Mouse (Mus musculus): ENCODE results near the gene Atp6v0a4. TPM values are rescaled to one million over a fixed set of nuclear protein-coding genes. Genes with fewer than 3 reads are reported as not detected.

The Atp6v0a4 gene
- polyA plus RNA-seq, 1 experiment from 2014 or later: 0.34 TPM

- Histone ChIP-seq H3K4me3 (ENCODE audit: low read depth, low read length) (no peak overlapping the region), H3K9me3 (replicated peaks; ENCODE audit: control insufficient read depth, low read length) (no peaks in the 10 kb centered on the region; the same call in 1 of the 2 replicates), H3K9ac (ENCODE audit: low read depth, low read length) (no peak overlapping the region), H3K27me3 (ENCODE audit: control insufficient read depth, insufficient read depth, low read length) (no peaks in the 10 kb centered on the region), H3K36me3 (ENCODE audit: control insufficient read depth, insufficient read depth, low read length) (no peaks in the 10 kb centered on the region), H3K4me2 (no peak overlapping the region), H3K4me1 (ENCODE audit: control insufficient read depth, insufficient read depth, low read length) (no peaks in the 10 kb centered on the region; the same call in 1 of the 2 replicates), H3K27ac (ENCODE audit: low read depth, low read length) (no peak overlapping the region)
- ATAC-seq (replicated peaks; ENCODE audit: insufficient number of reproducible peaks, low FRiP score, low TSS enrichment): no peak
- WGBS (ENCODE audit: insufficient replicate concordance): 73% methylated on average over 2 of the region's 2 CpGs
Observed at GRCm38 (mm10) chr6:38064621-38065020, 59.8 kb downstream of the Atp6v0a4 start.

- WGBS (ENCODE audit: insufficient replicate concordance): 47% methylated on average over 5 of the region's 5 CpGs
- H3K27ac ChIP-seq (ENCODE audit: low read depth, low read length): no peak overlapping the region
- H3K36me3 ChIP-seq (ENCODE audit: control insufficient read depth, insufficient read depth, low read length): no peaks in the 10 kb centered on the region
- no peaks in the 10 kb centered on the region for H3K27me3 ChIP-seq (ENCODE audit: control insufficient read depth, insufficient read depth, low read length)
- H3K4me3 ChIP-seq (ENCODE audit: low read depth, low read length): no peak overlapping the region
- H3K9ac ChIP-seq (ENCODE audit: low read depth, low read length): no peak overlapping the region
- H3K9me3 ChIP-seq (replicated peaks; ENCODE audit: control insufficient read depth, low read length): no peaks in the 10 kb centered on the region; the same call in 1 of the 2 replicates
- no peaks in the 10 kb centered on the region for H3K4me1 ChIP-seq (ENCODE audit: control insufficient read depth, insufficient read depth, low read length)
- H3K4me2 ChIP-seq: no peak overlapping the region
- ATAC-seq (replicated peaks; ENCODE audit: insufficient number of reproducible peaks, low FRiP score, low TSS enrichment): no peak
Observed at GRCm38 (mm10) chr6:38058805-38059204, 65.6 kb downstream of the Atp6v0a4 start.

GRCm38 (mm10) chr6:38055471-38056330 lies 68.7 kb downstream of the Atp6v0a4 start:
- no peaks in the 10 kb centered on the region for H3K36me3 ChIP-seq (ENCODE audit: control insufficient read depth, insufficient read depth, low read length)
- ATAC-seq (replicated peaks; ENCODE audit: insufficient number of reproducible peaks, low FRiP score, low TSS enrichment): no peak
- no peaks in the 10 kb centered on the region for H3K4me1 ChIP-seq (ENCODE audit: control insufficient read depth, insufficient read depth, low read length)
- H3K4me2 ChIP-seq: no peak overlapping the region
- no peak overlapping the region for H3K4me3 ChIP-seq (ENCODE audit: low read depth, low read length)
- H3K9me3 ChIP-seq (replicated peaks; ENCODE audit: control insufficient read depth, low read length): no peaks in the 10 kb centered on the region
- no peaks in the 10 kb centered on the region for H3K27me3 ChIP-seq (ENCODE audit: control insufficient read depth, insufficient read depth, low read length)
- H3K27ac ChIP-seq (ENCODE audit: low read depth, low read length): no peak overlapping the region
- H3K9ac ChIP-seq (ENCODE audit: low read depth, low read length): no peak overlapping the region
- WGBS (ENCODE audit: insufficient replicate concordance): 75% methylated on average over 15 of the region's 15 CpGs

DNA sequence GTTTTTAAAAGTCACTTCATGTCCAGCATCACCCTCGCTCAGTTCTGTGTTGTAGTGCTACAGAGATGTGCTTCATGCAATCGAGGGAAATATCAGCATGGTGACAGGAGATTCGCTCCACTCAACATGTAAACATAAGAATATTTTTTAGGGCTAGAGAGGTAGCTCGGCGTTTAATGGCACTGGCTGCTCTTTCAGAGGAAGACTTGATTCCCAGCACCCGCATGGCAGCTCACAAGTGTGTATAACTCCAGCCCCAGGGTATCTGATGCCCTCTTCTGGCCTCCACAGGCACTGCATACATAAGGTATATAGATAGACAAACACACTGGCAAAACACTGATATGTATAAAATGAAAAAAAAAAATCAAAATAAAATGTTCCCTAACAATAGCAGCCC lies 74.8 kb downstream of the Atp6v0a4 start:
- Histone ChIP-seq H3K36me3 (ENCODE audit: control insufficient read depth, insufficient read depth, low read length) (no peaks in the 10 kb centered on the region), H3K9me3 (replicated peaks; ENCODE audit: control insufficient read depth, low read length) (no peaks in the 10 kb centered on the region), H3K4me1 (ENCODE audit: control insufficient read depth, insufficient read depth, low read length) (no peaks in the 10 kb centered on the region), H3K4me2 (no peak overlapping the region), H3K27ac (ENCODE audit: low read depth, low read length) (no peak overlapping the region), H3K4me3 (ENCODE audit: low read depth, low read length) (no peak overlapping the region), H3K27me3 (ENCODE audit: control insufficient read depth, insufficient read depth, low read length) (no peaks in the 10 kb centered on the region), H3K9ac (ENCODE audit: low read depth, low read length) (no peak overlapping the region)
- ATAC-seq (replicated peaks; ENCODE audit: insufficient number of reproducible peaks, low FRiP score, low TSS enrichment): no peak
- WGBS (ENCODE audit: insufficient replicate concordance): 86% methylated on average over 6 of the region's 6 CpGs

DNA sequence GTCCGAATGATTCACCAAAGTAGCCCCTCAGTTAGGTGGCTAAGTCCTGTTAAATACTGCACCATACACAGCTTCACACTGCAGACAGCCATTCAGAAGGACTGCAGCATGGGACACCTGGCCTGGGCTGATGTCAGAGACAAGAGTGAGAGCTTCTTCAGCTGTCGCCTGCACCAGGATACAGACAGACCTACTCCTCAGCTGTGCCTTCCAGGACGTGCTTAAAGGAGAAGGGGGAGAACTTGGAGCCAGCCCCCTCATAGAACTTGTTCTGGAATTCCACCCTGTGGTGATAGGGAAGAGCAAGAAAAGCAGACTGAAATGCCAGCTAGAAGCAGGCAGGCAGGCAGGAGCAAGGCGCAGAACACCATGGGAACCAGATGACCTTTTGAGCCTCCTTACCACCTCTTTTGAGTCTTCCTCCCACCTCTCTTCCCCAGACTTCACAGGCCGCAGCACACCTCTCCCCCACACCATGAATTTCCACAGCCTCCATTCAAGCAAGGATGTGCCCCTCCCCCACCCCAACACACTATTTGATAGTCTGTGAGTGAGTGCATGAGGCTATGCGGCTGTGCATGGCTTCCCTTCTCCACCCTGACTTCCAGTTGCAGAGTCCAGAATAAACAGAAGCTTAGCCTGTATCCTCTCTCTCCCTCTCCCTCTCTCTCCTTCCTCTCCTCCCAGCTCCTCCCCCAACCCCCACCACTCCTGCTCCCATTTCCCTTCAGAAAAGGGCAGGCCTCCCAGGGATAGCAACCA lies 75.4 kb downstream of the Atp6v0a4 start:
- Histone ChIP-seq H3K4me3 (ENCODE audit: low read depth, low read length) (no peak overlapping the region), H3K27me3 (ENCODE audit: control insufficient read depth, insufficient read depth, low read length) (no peaks in the 10 kb centered on the region), H3K27ac (ENCODE audit: low read depth, low read length) (no peak overlapping the region; the same call in 1 of the 2 replicates), H3K9me3 (replicated peaks; ENCODE audit: control insufficient read depth, low read length) (no peaks in the 10 kb centered on the region), H3K4me1 (ENCODE audit: control insufficient read depth, insufficient read depth, low read length) (no peaks in the 10 kb centered on the region), H3K9ac (ENCODE audit: low read depth, low read length) (0 out of 2 replicates have a peak overlapping the region, but pooled peaks have one; percentile 18), H3K36me3 (ENCODE audit: control insufficient read depth, insufficient read depth, low read length) (no peaks in the 10 kb centered on the region), H3K4me2 (no peak overlapping the region)
- 0 out of 2 replicates have a peak, but pooled peaks have one; percentile 52 for ATAC-seq (replicated peaks; ENCODE audit: insufficient number of reproducible peaks, low FRiP score, low TSS enrichment)
- WGBS (ENCODE audit: insufficient replicate concordance): 32% methylated on average over 6 of the region's 6 CpGs

DNA sequence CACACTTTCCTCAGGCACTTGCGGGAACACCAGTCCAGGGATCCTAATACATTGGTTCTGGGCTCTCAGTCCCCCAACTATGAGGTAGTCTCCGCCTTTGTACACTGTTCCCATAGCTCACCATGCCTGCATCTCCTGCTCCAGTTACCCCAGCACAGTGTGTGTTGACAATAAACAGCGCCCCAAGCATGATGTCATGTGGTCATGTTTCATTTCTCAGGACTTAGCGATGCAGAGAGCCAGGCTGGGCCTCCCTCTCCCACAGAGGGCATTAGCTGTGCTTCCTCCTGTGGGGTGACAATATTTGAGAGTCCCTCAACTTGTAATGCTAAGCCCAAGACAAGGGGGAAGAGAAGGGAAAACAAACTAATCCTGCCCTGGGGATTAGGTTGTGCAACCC lies 76.4 kb downstream of the Atp6v0a4 start:
- WGBS (ENCODE audit: insufficient replicate concordance): 76% methylated on average over 4 of the region's 4 CpGs
- Histone ChIP-seq H3K9me3 (replicated peaks; ENCODE audit: control insufficient read depth, low read length) (no peaks in the 10 kb centered on the region), H3K9ac (ENCODE audit: low read depth, low read length) (no peak overlapping the region), H3K36me3 (ENCODE audit: control insufficient read depth, insufficient read depth, low read length) (no peaks in the 10 kb centered on the region), H3K4me3 (ENCODE audit: low read depth, low read length) (no peak overlapping the region), H3K4me2 (no peak overlapping the region), H3K27me3 (ENCODE audit: control insufficient read depth, insufficient read depth, low read length) (no peaks in the 10 kb centered on the region), H3K4me1 (ENCODE audit: control insufficient read depth, insufficient read depth, low read length) (no peaks in the 10 kb centered on the region), H3K27ac (ENCODE audit: low read depth, low read length) (no peak overlapping the region)
- no peak for ATAC-seq (replicated peaks; ENCODE audit: insufficient number of reproducible peaks, low FRiP score, low TSS enrichment)

DNA sequence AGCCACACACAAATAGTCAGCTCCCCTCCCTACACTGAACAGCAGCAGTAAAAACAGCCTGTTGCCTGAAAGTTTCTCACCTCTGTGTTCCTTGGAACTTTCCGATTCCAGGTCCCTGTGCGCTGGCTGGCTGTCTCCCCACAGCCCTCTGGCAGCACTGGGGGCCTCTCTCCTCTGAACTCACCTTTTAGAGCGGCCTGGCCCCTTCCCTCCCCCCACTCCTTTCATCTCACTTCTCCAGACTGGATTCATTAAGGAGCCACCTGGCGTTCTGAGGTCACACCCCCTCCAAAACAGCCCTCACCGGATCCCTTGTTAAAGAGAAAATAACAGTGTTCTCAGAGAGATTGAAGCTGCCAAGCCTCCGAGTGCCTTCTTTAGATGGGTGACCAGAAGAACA lies 77.5 kb downstream of the Atp6v0a4 start, which contains the start of gene Svopl:
Gene Svopl, minus strand, starts transcription at position 159 of the 400 bp plus-strand sequence.
- Histone ChIP-seq H3K27me3 (ENCODE audit: control insufficient read depth, insufficient read depth, low read length) (no peaks in the 10 kb centered on the region), H3K9ac (ENCODE audit: low read depth, low read length) (no peak within 1 kb of the TSS), H3K4me3 (ENCODE audit: low read depth, low read length) (no peak within 1 kb of the TSS), H3K4me2 (no peak within 1 kb of the TSS), H3K9me3 (replicated peaks; ENCODE audit: control insufficient read depth, low read length) (no peaks in the 10 kb centered on the region), H3K36me3 (ENCODE audit: control insufficient read depth, insufficient read depth, low read length) (no peaks in the 10 kb centered on the region), H3K4me1 (ENCODE audit: control insufficient read depth, insufficient read depth, low read length) (no peaks in the 10 kb centered on the region), H3K27ac (ENCODE audit: low read depth, low read length) (no peak within 1 kb of the TSS)
- 22% methylated on average over 6 of the region's 6 CpGs for WGBS (ENCODE audit: insufficient replicate concordance)
- ATAC-seq (replicated peaks; ENCODE audit: insufficient number of reproducible peaks, low FRiP score, low TSS enrichment): no peak

DNA sequence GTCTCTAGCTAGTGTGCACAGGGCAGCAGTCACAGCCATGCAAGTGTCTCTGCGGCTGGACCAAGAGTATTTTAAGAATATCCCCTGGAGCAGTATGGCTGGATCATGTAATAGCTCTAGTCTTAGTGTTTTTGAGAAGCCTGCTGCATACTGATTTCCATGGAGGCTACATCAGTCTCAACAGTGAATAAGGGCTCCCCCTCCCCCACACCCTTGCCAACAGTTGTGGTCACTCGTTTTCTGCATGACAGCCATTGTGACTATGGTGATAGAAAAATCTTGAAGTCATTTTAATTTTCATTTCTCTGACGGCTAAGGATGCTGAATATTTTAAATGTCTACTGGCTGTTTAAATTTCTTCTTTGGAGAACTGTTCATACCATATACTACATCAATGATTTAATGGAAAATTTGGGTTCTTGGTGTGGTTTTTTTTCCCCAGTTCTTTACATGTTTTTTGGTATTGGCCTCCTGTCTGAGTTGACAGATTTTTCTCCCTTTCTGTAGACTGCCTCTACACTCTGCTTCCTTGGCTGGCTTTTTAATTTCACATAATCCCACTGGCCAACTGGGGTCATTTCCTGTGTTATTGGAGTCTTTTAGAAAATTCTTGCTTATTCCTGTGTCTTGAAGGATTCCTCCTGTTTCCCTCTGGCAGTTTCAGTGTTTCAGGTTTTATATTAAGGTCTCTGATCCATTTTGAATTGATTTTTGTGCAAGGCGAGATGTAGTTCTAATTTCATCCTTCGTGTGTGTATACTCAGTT lies 91.4 kb downstream of the Atp6v0a4 start:
- no peaks in the 10 kb centered on the region for H3K36me3 ChIP-seq (ENCODE audit: control insufficient read depth, insufficient read depth, low read length)
- no peaks in the 10 kb centered on the region for H3K4me1 ChIP-seq (ENCODE audit: control insufficient read depth, insufficient read depth, low read length)
- no peaks in the 10 kb centered on the region for H3K27me3 ChIP-seq (ENCODE audit: control insufficient read depth, insufficient read depth, low read length)
- H3K4me2 ChIP-seq: no peak overlapping the region
- no peak overlapping the region for H3K27ac ChIP-seq (ENCODE audit: low read depth, low read length)
- H3K4me3 ChIP-seq (ENCODE audit: low read depth, low read length): no peak overlapping the region
- H3K9me3 ChIP-seq (replicated peaks; ENCODE audit: control insufficient read depth, low read length): no peaks in the 10 kb centered on the region
- ATAC-seq (replicated peaks; ENCODE audit: insufficient number of reproducible peaks, low FRiP score, low TSS enrichment): no peak
- 69% methylated on average over 5 of the region's 5 CpGs for WGBS (ENCODE audit: insufficient replicate concordance)
- no peak overlapping the region for H3K9ac ChIP-seq (ENCODE audit: low read depth, low read length)
